Mouse (Mus musculus) heart, adult 18-20 months (tissue): ENCODE measurements around the gene Cars2. TPM values are rescaled to one million over a fixed set of nuclear protein-coding genes. Genes with fewer than 3 reads are reported as not detected.
A peak's percentile ranks its signal among the peaks of the same experiment; 100 is the strongest.
"Not testable (repeated sequence)": the region's sequence is repeated elsewhere in the genome, so short reads cannot be mapped to it uniquely, and the experiment has no call there.

Experiments
- DNase-seq, 2 experiments: peaks; one replicate each; pipeline ENCODE4 v3.0.0; 2021 to 2022; ENCODE audit warnings: mixed read lengths in 1 of 2
- total RNA-seq, 2 experiments: library from RNA; stranded (reverse); gene quantifications; 2 replicates each; pipeline ENCODE4 v1.2.3; 2021

Gene Cars2
- total RNA-seq, 2 experiments from 2014 or later = 51.6 to 52.2 TPM

DNA sequence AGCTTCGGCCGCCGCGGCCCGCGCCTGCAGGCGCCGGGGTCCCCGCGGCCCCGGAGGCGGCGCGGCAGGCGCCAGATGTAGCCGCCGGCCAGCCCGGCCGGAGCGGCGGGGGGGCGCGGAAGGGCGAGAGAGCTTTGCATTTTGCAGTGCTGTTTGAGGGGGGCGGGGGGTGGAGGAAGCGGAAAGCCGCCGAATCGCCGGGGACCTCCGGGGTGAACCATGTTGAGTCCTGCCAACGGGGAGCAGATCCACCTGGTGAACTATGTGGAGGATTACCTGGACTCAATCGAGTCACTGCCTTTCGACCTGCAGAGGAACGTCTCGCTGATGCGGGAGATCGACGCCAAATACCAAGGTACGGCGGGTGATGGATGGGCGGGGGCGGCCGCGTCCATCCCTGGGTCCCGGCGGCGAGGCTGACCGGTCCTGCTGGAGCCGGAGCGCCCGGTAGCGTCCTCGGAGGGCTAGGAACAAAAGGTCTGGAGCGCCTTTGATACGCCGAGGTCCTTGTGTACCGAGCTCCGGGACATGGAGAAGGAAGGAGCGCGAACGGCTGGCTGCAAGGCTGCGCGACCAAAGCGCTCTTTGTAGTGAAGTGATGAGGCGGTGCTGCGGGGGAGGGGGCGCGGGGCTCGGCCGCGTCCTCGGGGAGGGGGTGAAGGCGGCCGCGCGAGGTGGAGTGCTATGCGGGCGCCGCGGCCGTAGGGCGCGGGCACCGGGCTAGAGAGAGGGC, 6.3 kb upstream of the Cars2 start:
- peak; percentile 47 to 69 for DNase-seq

DNA sequence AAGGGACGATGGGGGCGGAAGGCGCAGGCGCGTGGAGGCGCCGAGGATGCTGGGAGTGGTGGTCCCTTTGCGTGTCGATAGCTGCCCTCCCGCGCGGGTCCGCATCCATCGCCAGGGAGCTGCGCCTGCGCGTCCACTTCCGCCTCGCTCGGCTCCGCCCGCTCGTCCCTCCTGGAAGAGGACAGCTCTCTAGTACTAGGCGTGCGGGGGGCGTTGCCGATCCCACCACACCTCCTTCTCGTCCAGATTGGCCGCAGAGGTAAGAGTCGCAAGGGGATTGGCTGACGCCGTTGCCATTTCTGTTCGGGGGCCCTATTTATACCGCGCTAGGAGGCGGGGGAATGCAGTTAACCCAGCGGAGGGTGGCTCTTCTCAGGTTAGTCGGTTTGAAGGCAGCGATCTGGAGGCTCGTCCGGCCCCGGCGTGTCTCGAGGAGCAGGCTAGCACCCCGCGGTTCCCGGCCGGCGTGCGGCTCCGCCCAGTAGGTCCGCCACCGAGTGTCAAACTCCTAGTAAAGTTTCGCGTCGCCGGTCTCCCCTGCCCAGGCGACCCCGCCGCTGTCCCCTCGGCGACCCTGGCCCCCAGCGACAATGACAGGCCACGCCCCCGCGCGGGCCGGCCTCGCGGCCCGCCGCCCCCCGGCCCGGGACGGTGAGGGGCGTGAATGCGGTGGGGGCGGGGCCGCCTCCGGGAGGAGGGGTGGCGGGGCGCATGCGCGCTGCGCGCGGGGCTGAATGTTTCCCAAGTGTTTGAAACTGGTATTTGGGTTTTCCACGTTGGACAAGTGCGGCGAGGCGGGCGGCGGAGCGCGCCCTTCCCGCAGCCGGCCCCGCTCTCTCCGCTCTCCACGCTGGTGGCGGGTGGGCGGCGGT, 5.4 kb upstream of the Cars2 start:
- peak; percentile 97 to 100 for DNase-seq

DNA sequence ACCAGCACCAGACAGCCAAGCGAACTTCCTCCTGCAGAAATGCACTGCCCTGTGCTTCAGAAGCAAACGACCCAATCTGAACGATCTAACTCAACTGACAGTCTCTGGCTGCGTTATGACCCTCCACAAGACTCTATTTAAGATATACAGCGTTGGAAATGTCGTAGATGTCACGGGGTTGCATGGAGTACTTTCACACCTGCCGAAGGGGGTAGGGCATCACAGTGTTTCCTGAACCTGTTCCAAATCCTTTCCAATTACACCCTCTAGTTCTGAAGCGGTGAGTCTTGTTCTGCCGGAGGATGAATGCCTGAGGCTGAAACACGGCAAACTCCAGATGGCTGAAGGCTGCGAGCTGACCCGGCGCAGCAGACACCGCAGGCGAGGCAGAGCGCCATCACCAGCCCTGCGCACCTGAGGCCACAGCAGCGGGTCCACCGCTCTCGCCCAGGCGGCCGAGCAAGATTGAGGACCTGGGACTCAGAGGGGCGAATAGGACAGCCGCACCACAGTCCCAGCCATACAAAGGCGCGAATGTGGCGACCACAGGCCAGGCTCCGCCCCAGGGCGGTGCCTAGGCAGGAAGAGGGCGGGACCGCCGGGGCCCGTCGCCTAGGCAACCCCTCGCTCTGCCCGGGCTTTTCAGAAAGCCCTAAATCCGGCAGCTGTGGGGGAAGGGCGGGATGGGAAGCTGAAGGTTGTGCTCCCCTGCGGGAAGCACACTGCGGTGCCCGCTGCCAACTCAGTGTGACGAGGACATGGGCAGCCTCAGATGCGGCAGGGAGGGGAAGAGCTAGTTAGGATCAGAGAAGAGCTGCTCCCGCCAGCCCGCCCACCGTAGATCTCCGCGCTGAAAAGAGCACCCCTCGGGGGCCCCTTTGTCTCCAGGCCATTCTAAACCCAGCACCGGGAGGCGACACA, 4.5 kb upstream of the Cars2 start, which contains the start of gene Ing1:
Gene Ing1, plus strand, starts transcription at position 773 of the 921 bp plus-strand sequence.
- peak; percentile 94 to 96 for DNase-seq

DNA sequence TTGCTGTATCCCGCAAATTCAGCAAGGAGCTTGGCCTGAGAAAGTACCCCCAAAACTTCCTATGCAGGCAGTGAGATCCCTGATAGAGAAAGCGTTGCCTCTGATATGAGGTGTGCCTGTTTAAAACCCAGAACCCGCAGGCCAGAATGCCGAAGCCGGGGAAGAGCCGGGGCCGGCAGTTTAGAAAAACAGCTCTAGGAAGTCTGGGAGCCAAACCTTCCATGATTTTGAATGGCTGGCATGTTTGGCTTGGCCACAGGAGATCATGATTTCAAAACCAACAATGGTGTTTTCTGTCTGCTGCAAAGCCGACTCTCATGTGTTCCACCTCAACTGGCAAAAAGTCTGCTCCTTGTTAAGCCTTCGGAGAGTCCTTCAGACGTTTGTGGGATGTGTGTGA, 1.8 kb upstream of the Cars2 start:
- DNase-seq = no peak

DNA sequence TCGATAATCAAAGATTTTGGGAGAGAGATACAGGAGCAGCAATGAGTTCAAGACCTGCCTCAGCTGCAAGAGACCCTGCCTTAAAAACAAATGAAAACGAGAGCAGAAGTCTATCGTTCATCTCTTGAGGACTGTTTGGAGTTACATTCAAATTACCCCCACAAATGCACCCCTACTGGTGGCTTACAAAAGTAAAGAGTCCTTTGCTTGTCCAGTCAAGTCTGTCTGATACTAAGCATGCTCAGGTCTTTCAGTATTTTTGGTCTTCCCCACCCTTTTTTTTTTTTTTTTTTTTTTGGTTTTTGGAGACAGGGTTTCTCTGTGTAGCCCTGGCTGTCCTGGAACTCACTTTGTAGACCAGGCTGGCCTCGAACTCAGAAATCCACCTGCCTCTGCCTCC, 914 bp upstream of the Cars2 start:
- not testable (repeated sequence) for DNase-seq

DNA sequence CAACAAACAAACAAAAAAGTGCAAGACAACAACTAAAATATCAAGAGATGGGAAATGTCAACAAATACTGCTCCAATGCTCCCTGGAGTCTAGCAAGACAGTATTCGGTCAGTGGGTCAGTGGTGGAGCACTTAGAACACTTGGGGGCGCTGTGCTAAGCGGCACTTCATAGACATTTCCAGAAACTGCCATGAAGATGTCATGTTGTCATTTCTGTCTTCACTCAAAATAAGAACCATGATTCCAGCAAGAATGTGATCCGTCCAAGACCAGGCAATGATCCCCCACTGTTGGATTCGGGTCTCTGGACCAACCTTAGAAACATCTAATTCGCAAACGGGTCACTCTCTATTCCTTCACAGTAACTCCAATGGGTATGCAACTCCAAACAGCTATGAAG, 877 bp downstream of the Cars2 start:
- DNase-seq = peak; percentile 48 to 57

DNA sequence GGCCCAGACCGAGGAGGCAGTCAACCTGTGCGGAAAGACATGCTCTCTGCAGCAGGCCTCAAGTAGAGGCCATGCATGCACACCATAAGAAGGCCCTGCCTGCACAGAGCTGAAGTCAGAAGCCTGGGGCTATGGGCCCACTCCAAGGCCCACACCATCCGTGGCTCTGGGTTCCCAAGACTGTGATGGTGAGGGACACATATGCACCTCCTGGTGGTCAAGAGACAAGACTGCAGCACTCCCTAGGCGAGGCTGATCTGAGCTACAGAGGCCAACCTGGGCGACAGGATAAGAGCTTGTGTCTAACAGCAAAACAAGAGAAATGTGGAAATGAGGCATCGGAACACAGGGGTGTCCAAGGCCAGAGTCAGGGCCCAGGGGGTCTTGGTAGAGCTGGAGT, 3.5 kb downstream of the Cars2 start:
- DNase-seq = no peak

DNA sequence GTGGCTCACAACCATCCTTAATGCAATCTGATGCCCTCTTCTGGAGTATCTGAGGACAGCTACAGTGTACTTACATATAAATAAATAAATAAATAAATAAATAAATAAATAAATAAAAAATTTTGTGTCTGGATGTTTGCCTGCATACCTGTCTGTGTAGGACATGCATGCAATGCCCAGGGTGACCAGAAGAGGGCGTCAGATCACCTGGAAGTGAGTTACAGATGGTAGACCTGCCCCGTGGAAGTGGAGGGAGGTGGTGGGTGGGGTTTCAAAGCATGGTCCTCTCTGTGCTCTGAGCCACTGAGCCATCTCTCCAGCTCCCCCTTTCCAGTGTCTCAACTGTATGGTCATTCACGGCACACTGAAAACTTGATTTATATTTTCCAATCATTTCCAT, 6.2 kb downstream of the Cars2 start:
- peak; percentile 47 to 74 for DNase-seq

DNA sequence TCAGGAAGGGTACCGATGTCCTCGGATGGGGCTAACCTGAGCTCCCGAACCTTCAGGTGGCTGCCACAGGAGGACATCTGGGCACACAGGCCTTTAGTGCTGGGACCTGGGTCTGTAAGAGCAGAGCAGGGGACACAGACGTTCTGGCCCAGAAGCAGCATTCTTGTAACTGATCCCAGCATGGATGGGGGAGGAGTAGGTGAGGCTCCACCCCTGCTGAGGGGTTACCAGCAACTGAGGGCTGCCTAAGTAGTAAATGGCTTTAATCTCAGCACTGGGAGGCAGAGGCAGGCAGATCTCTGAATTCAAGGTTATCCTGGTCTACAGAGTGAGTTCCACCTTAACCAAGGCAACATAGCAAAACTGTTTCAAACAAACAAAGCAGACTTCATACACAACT, 7.7 kb downstream of the Cars2 start:
- DNase-seq = no peak

DNA sequence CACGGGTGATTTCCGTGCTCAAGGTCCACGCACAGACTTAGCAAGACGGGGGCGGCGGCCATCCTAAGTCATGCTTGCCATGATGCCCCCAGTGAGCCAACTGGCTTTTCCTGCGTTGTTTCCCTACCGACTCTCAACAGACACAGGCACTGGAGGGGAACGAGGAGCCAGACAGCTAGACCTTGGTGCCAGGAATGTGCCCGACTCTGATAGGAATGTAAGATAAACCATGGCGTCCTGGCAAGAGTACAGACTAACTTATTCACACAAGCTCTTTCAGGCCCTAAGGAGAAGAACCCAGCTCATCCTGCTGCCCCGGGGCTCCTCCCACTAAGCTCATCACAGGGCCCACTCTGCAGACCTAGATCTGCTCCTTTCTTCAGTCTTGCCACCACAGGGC, 8.6 kb downstream of the Cars2 start:
- DNase-seq = no peak

DNA sequence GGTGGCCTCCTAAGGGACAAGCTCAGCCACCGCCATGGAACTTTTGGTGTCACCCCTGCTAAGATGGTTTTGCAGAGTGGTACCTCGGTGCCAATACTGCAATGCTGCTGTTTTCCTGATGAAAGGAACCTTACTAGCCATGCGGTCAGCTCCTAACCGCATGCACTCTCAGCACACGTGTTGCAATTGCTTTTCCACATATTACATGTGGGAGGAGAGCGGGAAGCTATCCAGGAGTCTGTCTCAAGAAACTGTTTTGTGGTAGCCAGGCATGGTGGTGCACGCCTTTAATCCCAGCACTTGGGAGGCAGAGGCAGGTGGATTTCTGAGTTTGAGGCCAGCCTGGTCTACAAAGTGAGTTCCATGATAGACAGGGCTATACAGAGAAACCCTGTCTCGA, 10.4 kb downstream of the Cars2 start:
- DNase-seq = no peak

DNA sequence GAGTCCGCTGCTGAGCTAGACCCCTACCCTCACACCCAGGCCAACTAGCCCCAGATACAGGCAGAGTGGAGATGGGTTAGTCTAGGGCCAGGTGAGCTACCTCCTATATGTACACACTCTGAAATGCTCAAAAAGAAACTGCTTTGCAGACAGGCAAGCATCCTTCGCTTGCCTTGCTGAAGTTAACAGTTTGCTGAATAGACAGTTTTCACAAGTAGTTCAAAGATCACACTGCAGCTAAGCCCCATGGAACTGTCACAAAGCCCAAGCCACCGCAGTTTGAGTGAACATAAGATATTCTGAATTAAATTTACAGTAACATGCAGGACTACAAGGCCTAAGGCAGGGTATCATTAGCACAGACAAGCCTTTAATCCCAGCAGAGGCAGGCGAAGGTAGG, 11.5 kb downstream of the Cars2 start:
- no peak for DNase-seq

DNA sequence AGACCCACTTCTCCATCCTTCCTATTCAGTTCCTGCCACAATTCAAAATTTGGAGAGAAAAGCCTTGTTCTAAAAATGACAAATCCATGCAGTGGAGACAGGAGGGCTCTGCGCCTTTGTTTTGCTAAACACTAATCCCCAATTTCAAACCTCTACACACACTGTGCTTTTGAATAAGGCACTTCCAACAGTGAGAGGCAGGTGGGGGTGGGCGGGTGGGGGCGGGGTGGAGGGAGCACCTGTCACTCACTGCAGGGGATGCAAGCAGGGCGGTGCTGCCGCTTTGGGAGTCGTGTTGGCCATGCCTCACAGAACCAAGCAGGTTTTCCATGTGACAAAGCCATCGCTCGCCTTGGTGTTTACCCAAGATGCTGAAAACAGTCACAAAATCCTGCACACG, 16.1 kb downstream of the Cars2 start:
- no peak for DNase-seq

DNA sequence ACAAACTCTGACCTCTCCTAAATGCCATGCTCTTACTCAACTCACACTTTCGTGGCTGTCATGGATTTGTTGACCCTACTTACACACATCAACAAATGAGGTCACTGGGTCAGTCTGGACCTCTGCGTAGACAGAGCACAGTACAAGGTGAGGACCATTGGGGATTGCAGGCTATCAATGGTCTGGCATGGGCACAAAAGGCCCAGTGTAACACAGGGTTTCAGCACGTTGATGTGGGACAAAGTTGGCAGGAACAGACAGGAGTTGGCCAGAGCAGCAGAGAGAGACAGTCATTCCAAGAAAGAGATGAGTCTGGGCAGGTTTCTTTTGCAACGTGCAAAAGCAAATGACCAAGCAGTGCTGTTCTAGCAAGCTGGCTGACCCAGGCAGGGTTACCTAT, 19.7 kb downstream of the Cars2 start:
- no peak for DNase-seq

DNA sequence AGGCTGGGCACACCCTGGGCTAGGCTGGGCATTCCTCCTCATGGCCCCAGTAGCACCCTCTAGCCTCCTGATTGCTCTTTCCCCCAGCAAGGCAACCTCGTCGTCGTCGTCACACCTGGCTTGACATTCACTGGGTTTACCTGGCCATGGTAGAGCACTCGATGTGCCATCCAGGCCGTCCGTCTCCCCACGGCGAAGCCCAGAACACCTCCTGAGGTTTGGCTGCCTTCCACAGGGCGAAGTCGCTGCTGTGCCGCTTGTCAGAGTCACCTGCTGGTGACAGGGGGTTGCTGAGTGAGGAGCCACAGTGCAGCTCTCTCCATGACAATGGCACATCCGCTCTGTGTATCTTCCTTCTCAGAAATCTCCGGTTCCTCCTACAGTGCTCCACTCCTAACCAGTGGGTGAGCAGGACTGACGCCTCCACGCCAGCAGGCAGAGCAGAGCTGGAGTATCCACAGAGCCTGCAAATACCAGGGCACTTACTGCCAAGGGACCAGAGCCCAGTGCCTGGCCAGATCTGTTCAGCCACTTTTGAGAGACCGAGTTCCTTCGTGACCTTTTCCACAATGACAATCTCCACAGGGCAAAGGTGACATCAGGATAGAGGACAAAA, 20.3 kb downstream of the Cars2 start:
- DNase-seq = peak in 1 of 2 experiments; percentile 20

DNA sequence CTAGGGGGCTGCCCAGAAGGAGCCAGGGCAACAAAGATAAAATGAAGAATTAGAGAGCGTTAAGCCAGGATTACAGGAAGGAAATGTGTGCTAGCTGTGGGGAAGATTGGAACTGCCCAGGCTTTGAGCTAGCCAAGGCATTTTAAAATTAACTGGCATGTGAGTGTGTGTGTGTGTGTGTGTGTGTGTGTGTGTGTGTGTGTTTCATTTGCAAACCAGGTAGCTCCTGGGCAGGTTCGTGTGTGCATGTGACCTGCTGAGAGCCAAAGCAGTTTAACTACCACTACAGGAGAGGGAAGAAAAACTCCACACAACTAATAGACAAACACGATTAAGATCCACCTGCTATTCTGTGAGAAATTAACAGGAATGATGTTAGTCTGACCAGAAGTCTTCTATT, 27.3 kb downstream of the Cars2 start:
- no peak for DNase-seq

DNA sequence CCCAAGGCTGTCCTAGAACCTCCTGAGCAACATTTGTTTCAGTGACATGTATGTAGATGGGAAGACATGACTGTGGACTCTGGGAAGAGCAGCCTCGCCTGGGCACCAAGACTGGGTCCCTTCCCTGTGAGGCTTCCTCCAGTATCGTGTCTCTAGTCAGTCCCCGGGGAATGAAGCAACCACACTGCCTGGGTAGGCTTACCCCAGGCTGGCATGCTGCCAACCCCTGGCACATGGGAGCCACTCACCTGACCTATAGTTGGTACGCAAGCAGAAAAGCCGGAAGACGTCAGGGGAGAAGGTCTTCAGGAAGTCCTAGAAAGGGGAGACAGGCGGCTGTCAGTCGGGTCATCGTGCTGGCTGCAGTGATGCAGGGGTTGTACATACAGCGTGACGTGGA, 31.9 kb downstream of the Cars2 start:
- no peak for DNase-seq

DNA sequence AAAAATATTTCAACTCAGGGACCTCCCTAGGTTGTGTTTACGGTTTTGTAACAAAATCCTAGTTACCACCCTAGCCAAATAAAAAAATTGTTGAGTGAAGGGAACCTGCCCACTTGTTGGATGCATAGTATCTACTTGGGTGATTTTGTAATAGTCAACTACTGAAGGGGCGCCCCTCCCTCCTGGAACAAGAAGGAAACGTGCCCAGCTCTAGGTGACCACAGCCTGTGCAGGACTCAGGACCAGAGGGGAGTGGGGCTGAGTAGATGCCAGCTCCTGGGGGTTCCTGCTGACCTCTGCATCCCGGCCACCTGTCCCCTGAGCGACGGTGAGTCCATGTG, 32.6 kb downstream of the Cars2 start:
- no peak for DNase-seq

DNA sequence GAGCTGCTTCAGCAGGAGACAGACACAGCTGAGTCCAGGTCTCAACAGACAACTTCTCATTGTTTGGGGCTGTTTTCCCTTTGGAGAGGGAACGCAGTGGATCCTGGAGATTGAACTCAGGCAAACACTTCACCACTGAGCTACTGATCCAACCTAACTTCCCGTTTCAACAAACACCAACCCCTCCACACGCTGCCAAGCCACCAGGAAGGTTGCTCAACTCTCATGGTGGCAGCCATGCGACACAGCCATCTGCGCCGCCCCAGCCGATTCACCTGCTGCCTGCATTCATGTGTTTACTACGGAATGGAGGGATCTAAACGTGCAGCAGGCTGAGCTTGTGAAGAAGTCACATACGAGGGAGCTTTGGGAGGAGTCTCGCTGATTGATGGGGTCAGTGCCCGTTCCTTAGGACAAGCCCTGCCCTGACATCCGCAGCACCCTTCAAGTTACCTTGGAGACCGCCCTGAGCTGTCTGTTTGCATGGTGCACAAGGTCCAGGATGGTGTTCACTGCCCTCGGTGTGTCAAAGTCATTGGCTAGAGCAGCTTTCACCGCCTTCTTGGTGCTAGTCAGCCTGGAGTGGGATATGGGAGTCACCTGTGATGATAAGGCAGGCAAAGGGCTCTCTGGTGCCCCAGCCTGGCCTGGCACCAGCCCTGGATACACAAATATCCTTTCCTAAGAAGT, 33.1 kb downstream of the Cars2 start:
- no peak for DNase-seq

DNA sequence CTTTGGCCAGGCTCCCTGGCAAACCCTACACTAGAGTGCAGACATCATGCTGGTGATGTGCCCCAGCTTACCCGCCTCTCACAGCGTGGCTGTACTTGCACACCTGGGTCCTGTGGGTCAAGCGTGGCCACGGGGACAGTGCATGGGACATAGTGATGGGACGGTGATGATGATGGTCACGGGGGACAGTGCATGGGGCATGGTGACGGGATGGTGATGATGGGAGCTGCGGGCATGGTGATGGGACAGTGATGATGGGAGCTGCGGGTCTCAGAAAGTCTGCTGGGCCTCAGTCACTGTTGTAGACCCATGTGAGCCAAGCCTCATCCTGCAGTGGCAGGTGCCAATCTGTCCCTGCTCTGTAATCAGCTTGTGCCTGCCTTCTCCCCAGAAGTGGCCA, 34.3 kb downstream of the Cars2 start:
- DNase-seq = no peak

DNA sequence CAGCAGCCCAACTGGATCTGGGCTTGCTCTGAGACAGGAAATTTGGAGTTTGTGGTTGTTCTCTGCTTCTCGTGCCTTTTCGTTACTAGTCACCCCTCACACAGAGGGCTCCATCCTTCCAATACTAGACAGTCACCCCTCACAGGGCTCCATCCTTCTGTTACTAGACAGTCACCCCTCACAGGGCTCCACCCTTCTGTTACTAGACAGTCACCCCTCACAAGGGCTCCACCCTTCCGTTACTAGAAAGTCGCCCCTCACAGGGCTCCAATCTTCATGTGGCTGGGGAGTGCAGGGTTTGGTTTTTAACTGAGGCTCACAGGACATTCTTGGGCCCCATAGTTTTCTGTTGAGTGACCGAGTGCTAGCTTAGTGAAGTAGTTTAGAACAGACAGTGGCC, 37.3 kb downstream of the Cars2 start:
- DNase-seq = no peak

DNA sequence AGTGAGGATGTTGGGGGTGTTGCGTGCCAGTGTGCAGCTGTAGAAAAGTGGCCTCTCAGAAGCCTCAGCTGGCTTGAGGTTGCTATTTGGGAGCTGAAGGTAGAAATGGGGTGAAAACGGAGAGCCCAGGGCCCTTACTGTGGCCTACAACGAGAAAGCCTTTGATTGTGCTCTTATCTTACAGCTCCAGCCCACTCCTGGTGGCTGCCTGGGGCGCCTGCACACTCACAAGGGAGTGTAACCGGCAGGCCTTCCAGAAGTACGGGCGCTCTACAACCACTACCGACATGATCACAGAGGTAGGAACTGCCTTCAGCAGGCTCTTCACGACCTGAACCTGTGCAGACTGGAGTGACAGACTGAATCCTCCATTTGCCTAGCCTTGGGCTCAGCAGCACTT, 37.9 kb downstream of the Cars2 start:
- no peak for DNase-seq
